Mouse (Mus musculus) liver (tissue): Measurements from ENCODE around the gene Zan.
A peak's percentile ranks its signal among the peaks of the same experiment; 100 is the strongest.

Experiments used
- DNase-seq: peaks from one replicate; pipeline ENCODE4 v3.0.0-alpha.2; 2020; ENCODE audit warnings: mixed read lengths

Gene Zan

GRCm38 (mm10) chr5:137410066-137410465, 66.8 kb downstream of the Zan start:
- DNase-seq, result no peak

GRCm38 (mm10) chr5:137409451-137409850, 67.4 kb downstream of the Zan start:
- DNase-seq, result no peak

GRCm38 (mm10) chr5:137404081-137404480, 72.8 kb downstream of the Zan start:
- DNase-seq, result no peak

- no peak for DNase-seq
These were observed 82.4 kb downstream of the Zan start for GRCm38 (mm10) chr5:137394456-137394855.

- no peak for DNase-seq
These were observed 85.2 kb downstream of the Zan start for GRCm38 (mm10) chr5:137391641-137392040.

GRCm38 (mm10) chr5:137386712-137387111, 90.2 kb downstream of the Zan start:
- no peak for DNase-seq

GRCm38 (mm10) chr5:137383441-137383840, 93.4 kb downstream of the Zan start:
- DNase-seq, result no peak

GRCm38 (mm10) chr5:137381152-137381551, 95.7 kb downstream of the Zan start:
- peak; percentile 70 for DNase-seq

GRCm38 (mm10) chr5:137377603-137378002, 99.3 kb downstream of the Zan start:
- no peak for DNase-seq

- no peak for DNase-seq
These were observed 99.7 kb downstream of the Zan start for GRCm38 (mm10) chr5:137377176-137377575.

GRCm38 (mm10) chr5:137376722-137377121, 100.1 kb downstream of the Zan start:
- DNase-seq, result no peak

- no peak for DNase-seq
These were observed 100.7 kb downstream of the Zan start for GRCm38 (mm10) chr5:137376198-137376597.

- DNase-seq, result no peak
These were observed 101.2 kb downstream of the Zan start for GRCm38 (mm10) chr5:137375627-137376026.

GRCm38 (mm10) chr5:137374521-137375080, 102.3 kb downstream of the Zan start:
- DNase-seq, result no peak

GRCm38 (mm10) chr5:137373371-137373950, 103.4 kb downstream of the Zan start:
- no peak for DNase-seq

- no peak for DNase-seq
These were observed 107.2 kb downstream of the Zan start for GRCm38 (mm10) chr5:137369665-137370064.

GRCm38 (mm10) chr5:137358382-137358781, 118.5 kb downstream of the Zan start:
- DNase-seq, result no peak

GRCm38 (mm10) chr5:137354091-137354490, 122.8 kb downstream of the Zan start:
- no peak for DNase-seq

- no peak for DNase-seq
These were observed 124.6 kb downstream of the Zan start for GRCm38 (mm10) chr5:137352011-137352975.

GRCm38 (mm10) chr5:137351394-137351793, 125.5 kb downstream of the Zan start:
- no peak for DNase-seq

GRCm38 (mm10) chr5:137351058-137351380, 125.8 kb downstream of the Zan start:
- DNase-seq, result no peak

- DNase-seq, result no peak
These were observed 126.4 kb downstream of the Zan start for GRCm38 (mm10) chr5:137350205-137351057.
